Mouse (Mus musculus) lung, adult 18-20 months (tissue): Measurements from ENCODE around the gene Dut.
"Not testable (repeated sequence)": the region's sequence is repeated elsewhere in the genome, so short reads cannot be mapped to it uniquely, and the experiment has no call there.

Source experiments
- DNase-seq, 2 experiments: peaks; one replicate each; pipeline ENCODE4 v3.0.0; 2022; ENCODE audit warnings: mixed read lengths in 2 of 2

Gene Dut

DNA sequence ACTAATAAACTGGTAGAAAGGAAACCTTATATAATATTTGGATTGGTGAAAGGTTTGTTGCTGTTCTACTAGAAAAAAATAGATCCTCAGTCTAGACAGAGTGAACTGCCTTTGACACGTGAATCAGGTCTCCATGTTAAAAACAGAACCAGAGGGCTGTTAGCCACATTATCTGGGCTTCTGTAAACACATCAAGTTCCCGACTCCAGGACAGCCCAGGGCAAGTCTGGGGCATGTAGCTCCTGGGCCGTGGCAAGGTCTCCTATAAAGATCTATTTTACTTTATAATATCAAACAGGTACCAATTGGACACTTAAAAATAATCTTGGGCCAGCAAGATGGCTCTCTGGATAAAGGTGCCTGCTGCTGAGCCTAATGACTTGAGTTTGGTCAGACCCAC, 8.9 kb downstream of the Dut start:
- DNase-seq, result no peak

DNA sequence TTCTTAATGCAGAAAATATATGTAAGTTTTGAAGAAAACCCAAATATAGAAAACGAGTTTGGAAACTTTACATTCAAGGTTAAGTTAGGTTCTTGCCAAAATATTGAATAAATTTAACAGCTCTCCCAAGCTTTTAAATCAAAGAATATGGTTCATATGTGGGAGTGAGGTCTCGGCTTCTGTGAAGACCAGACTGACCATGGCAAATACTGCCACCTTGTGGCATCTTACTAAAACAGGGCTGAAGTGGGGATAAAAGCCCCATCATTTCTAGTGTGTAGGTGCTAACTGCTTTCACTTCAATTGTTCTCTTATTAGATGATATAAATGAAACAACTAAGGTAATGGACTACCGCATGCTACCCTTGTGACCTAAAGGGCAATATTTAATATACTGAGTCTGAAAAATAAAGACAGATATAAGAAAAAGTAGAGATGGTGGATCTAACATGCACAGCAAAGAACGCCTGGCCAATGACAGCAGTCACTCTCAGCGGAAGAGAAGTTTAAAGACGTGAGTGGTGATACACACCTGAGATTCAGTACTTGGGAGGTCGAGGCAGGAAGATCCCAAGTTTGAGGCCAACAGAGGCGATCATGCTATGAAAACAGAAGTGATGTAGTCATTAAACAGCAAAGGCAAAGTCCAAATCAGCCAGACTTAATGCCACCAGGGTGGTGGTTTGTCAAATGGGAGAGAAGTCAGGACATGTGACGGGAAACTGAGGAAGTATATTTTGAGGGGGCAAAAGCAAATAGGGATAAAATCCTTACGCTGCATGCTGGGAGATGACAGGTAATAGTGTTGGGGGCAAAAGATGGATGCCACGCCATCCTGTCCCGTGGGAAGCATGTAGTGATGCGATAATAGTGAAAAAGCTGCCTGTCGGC, 12.5 kb downstream of the Dut start:
- DNase-seq, result no peak

DNA sequence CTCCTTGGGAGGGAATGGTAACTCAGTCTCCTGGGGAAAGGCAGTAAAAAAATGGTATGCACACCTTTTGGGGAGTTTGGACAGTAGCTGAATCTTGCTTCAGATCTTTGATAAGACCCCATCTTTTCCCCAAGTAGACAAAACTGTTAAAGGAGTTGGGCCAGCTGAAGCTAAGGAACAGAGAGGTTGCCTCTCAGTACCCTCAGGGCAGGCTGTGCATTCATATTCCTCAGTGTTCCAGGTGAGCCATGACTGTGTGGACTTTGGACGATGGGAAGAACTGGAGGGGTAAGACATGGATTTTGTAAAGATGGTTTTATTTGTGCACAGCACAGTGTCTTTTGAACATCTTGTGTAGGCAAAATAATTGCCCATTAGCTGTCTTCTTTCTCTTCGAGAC, 13.3 kb downstream of the Dut start:
- no peak for DNase-seq

DNA sequence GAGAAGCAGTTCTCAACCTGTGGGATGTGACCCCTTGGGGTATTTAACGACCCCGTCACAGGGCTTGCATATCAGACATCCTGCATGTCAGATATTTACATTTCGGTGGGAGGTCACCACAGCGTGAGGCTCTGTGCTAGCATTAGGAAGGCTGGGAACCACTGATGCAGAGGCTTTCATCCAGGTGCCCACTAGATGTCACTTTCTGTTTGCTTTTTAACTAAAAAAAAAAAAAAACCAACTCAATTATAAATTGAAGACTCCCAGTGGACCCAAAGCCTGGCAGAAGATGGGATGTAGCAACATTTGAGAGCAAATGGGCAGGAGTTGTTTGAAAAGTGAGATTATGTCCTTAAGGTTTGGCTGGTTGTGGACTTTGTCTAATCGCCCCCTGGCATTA, 16.1 kb downstream of the Dut start:
- DNase-seq, result no peak

DNA sequence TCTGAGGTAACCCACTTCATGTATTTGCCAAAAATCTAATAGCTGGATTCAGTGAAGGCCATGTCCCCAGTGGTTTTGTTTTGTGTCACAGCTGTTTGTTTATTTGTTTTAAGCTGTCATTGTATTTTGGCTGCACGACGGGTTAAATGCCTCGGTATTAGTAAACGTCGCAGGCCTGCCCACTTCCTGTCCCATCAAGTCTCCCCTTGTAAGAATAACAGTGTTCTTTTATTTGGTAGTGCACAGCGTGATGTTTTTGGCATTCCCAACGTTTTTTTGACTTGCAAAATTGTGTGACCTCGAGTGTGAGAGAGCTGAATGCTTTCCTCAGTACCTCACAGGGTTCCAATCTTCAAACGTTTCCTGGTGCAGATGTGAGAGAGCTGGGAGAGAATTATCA, 16.8 kb downstream of the Dut start:
- no peak for DNase-seq

DNA sequence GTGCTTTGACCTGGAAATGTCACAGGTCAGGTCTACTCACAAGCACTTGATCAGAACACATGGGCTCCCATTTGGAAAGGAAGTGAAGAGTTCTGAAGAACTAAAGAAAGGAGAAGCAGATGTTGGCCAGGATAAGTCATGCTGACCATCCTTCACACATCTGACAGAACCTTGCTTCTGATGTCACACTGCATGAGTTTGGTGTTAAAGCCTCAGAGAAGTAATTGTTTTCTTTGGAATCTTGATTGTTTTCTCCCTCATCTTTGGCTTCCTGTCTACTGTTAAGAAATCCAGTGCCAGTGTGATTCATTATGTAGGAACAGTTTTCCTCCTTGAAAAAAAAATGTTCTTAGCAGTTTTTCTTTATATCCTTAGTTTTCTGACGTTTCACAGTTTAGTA, 21.9 kb downstream of the Dut start:
- DNase-seq, result no peak

DNA sequence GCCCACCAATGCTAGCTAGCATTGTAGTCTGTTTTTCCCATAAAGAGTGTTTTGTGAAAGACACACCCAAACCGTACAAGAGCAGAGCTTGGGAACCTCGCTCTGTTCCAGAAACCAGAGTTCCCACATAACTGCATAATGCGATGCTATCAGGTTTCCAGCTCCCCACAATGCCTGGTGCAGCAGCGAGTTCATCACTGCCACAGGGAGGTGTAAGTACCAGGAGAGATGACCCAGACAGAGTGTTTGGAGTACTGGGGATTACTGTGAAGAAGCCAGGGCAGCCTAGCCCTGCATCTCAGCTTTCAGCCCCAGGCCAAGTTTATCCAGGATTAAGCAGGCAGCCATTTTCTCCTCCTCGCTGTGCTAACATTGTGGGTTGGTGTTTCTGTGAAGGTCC, 28.6 kb downstream of the Dut start:
- DNase-seq, result no peak

DNA sequence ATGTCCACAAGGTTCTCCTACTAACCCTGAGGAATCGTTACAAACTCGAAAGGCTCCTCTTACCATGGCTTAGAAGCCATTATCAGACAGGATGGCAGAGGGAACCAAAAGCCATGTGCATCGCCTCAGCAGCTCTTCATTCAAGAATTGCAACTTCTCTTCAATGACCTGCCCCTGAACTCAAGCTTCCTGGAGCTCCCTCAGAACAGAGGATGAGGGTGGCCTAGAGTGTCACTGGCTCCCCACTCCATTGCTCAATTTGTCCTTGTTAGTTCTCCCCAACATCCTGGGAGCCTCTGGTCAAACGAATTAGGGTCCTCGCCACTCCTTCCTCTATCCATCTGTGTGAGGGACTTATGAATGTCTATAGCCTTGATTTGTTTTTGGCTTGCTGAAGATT, 29.7 kb downstream of the Dut start:
- peak in 1 of 2 experiments; percentile 10 for DNase-seq

DNA sequence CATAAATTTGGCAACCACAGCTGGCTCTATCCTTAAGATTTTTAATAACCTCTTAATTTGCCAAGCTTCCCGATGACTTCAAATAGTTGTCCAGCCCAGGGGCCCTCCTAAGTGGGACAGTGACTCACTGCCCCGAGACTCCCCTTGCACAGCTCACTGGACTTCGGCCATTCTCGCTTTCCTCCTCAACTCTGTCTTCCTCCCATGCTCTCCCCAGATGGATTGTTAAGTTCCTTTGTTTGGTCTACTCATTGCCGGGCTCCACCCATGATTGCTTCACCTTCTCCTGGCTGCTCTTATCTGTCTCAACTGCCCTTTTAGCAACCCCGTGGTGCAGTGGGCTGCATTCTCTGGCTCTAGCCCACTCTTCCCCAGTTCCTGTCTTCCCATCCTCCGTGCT, 31.5 kb downstream of the Dut start:
- DNase-seq, result peak; percentile 61 to 63

DNA sequence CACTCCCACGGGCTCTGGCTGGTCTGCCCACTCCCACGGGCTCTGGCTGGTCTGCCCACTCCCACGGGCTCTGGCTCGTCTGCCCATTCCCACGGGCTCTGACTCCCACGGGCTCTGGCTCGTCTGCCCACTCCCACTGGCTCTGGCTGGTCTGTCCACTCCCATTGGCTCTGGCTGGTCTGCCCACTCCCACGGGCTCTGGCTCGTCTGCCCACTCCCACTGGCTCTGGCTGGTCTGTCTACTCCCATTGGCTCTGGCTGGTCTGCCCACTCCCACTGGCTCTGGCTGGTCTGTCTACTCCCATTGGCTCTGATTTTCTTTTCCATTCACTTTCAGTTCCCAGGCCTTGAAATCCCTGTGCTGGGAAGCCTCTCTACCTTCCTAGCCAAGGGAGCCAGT, 33.0 kb downstream of the Dut start:
- not testable (repeated sequence) for DNase-seq

DNA sequence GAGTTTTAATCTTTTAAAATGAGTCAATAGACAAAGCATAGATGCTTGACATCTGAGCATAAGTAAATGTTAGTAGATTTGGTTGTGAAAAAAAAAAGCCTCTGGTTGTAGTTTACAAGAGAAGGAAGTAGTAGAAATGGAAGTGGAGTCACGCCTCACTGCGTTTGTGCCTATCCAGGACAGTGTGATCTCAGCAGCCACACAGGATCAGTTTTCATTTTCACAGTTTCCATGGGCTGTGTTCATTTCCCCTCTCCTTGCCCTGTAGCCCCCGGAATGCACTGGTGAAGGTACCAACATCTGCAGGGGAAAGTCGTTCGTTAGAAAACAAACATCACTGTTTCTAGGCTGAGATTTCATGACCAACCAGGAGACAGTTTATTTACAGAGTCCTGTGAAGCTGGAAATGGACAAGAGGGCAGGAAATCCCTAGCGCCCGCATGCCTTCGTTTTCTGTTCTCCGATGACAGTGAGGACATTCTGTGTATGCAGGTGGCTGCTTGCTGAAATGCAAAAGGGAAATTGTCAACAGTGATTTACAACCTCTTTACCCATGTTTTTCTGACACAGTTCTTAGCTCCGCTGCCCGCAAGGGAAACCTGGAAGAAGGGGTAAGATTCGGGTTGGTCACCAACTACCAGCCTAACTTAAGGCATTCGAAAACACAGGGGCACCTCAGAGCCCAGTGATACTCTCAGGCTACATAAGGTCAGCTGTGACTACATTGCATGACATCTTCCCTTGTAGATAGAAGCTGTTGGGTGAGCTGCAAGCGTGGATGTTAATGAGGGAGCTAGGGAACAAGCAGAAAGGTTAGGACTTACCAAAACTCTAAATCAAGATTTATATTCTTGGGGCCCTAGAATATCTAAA, 35.6 kb downstream of the Dut start:
- DNase-seq, result no peak

DNA sequence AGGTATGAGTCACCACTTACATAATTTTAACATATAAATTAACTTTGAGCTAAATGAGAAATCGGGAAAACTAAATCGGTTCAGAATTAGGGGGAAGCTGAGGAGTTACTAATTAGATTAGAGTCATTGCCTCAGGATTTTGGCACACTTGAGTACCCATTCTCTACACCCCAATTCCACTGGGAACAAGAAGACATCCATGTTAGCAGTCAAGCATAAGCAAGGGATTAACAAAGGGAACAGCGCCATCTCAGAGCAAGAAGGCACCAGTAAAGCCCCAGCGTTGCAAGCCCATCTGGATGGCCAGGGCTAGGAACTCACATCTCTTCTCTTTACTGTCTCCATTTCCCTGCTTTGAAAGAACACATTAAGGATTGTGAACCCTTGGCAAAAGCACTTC, 38.8 kb downstream of the Dut start:
- no peak for DNase-seq

DNA sequence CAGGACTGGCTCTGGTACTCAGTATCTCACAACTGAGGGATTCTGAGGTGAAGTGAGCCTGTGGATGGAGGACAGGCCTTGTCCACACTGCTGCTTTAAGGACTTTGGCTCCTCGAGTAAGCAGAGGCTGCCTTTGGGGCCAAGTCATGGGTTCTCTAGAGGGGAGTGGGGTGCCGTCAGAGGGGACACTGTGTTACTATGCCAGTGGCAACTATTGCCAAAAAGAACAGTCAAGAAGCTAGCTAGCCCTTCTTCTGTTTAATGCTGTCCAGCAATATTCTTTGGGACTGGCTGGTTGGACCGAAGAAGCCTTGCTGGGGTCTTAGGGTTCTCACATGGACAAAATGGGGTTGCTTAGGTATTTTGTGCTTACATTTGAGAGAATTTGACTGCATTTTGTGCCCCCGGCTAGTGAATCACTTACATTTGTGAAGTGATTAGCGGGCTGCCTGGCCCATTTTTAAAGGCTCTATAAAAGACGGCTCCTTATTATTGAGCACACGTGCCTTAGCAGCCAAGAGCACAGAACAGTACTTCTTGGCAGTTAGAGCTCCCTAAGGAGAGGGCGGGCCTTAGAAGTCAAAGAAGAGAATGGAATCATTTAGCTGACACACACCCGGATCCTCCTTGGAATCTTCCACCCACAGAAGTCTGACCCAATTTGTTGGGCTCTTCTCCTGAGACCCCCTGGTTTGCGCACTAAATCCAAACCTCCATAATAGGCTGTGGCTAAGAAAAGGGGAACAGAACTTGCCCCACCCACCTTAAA, 43.4 kb downstream of the Dut start:
- no peak for DNase-seq

DNA sequence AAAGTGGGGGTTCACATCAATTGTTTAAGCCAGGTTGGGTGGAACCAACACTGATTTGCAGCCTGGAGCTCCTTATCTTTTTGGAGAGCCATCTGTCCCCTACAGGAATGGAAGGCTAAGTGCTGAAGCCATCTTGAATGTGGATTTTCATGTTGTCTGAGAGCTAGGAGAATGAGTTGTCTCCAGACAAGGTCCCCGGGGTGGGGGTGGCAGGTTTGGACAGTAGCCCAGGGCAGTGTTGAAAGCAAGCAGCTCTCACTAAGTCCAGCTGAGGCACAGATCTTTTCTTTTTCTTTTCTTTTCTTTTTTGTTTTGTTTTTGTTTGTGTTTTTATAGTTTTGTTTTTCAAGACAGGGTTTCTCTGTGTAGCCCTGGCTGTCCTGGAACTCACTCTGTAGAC, 44.1 kb downstream of the Dut start:
- DNase-seq, result no peak

DNA sequence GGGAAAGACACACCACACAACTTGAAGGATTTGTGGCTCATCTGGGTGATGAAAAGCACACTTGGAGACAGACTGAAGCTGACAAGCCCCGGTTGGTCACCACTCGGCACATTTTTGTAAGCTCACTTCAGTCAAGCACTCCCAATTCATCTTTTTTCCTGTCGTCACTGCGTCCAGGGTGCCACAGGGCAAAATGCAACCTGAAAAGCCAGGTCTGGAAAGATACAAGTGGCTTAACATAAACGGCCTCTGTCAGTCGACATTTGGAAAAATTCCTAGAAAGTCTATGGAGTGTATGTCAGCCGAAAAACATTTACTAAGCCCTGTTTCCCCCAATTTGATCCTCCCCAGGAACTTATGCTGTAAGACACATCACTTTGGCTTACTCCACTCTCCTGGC, 45.6 kb downstream of the Dut start:
- no peak for DNase-seq

DNA sequence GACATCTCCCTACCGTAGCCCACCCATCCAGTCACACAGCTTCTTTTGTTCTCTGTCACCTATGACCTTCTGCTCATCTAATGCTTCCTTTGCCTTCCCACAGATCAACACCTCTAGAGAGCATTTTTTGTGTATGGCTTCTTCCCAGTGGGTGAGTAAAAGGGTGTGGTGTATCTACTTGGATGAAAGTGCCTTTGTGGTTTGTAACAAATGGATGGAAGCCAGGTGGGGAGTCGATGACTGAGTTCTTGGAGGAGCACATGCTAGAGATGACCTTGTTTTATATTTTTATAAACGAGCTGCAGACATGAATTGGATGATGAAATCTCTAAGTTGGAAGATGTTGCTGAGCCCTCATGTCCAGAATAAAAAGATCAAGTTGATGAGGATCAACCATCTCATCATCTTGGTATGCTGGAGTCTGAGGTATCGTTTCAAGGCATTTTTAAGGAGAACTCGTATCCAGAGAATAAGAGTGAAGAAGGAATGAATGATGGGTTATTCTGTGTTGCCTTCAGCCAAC, 47.0 kb downstream of the Dut start:
- DNase-seq, result peak in 1 of 2 experiments; percentile 55

DNA sequence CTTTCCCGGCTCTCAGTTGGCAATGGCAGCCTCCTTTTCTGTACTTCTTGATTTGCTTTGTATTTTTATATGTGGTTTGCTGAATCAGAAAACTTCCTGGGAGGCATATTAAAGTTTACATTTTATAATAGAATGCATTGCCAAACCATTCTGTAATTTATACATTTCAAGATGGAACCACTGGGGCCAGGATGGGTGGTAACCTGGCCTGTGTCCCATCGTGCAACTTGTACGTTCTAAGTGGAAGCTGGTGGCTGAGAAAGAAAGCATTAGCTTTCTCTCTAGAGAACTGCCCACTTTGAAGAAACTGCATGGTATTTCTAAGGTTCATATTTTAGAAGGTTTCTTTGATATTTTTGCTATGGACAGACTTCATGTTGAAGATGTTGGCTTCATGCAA, 48.5 kb downstream of the Dut start:
- no peak for DNase-seq

DNA sequence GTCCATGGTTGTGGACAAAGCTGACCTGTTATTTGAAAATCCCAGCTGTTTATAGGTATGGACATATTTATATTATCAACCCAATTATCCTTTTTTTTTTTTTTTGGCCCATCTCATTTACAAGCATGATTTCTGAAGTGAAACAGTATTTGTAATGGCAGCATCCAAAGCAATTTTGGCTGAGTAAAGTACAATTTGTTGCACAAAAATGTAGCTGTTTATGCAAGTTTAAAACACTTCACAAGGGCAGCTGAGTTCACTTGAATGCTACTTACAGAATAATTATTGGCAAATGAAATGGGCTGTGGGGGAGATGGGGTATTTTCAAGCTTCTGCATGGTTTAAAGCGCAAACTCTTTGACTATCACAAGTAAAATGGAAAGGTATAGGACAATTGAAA, 51.9 kb downstream of the Dut start:
- no peak for DNase-seq

DNA sequence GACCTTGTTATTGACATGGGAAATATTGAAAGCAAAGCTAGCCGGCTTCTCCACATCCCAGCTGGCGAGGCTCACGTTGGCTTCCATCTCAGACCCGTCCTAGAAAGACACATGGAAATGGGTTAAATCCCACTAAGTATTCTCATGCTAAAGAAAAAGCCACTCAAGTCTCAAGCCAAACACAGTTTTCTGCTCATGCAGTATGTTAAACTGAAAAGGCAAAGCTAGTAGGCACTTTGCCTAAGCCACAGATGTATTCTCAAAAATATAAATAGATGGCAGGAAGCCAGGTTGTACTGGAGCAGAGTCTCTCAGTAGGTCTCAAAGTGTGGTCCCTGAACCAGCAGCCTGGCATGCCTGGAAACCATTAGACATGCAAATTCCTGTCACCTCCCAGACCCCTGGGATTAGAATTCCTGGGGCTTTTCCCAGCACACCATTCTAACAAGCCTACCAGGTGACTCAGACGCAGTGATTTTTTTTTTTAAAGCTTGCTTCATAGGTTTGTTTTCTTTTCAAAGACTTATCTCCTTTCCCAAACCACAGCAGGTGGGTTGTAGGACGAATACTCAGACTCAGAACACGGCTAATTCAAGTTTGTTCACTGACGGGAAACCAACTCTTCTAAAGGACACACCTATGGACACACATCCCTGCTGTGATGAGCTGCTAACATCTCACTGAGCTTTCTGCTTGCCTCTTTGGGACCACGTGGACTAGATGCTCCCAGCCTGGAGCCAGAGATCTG, 55.1 kb downstream of the Dut start:
- no peak for DNase-seq

DNA sequence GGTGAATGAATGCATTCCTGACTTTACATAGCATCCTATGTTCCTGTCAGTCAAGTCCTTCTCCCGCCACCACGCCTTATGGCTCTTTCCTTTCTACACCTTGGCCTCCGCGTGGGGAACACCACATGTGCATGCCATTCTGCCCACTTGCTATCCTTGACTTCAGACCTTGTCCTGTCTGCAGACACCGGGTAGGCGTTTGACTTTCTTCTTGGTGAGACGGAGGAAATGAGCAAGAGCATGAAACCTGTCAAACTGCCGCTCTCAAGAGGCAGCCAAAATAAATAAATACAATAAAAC, 55.6 kb downstream of the Dut start:
- no peak for DNase-seq

DNA sequence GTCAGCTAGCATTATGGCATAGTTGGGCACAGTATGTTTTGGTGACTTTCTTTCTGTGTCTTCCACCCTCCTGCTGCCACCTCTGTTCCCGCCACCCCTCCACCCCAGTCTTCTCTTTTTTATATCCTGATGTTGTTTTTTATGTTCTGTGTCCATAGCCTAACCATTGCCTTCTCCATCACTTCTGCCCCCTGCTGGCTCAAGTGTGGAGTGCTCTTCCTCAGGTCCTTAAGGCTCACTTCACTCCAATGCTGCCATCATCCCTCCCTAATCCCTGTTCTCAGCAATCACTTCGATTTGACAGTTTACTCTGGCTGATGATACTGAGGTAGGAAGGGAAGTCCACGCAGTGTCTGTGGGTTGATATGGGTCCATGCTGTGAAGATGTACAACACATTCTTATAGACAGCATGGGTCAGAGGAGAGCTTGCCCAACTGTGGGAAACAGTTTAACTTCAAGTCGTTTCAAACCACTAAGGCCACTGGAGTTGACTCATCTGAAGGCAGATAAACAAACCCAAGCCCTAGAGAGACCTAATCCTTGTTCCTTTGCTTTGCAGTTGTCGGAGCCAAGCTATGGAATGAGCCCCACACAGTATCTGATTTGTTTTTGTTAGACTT, 56.9 kb downstream of the Dut start:
- no peak for DNase-seq

DNA sequence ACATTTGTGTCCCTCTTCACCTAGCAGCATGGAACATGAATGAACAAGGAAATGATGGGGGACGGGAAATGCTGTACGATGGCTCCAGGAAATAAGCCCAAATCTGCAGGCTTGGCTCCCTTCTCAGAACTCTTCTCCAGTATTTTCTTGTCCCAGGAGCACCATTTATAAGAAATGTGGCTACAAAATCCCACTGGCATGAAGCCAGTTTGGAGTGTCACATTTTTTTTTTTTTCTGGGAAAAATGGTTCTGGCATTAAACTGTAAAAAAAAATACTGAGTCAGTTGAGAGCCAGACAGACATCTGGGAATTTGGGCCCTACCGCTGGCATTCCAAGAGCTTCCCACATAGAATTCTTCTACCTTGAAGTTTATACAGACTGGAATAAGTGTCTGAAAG, 57.8 kb downstream of the Dut start:
- DNase-seq, result no peak
